Mouse (Mus musculus) bone marrow, adult 2 months (tissue): Measurements from ENCODE around the gene Slc6a17.

Experiments
- CTCF ChIP-seq: fragments of 200-500 bp; IDR thresholded peaks from 2 replicates; pipeline ENCODE4 v1.5.1; 2011; ENCODE audit warnings: low read length, control low read depth; ENCODE audit not compliant: control insufficient read depth, insufficient read depth
- POLR2A ChIP-seq: fragments of 200-500 bp; IDR thresholded peaks from 2 replicates; pipeline ENCODE4 v1.6.1; 2011; ENCODE audit warnings: low read depth, mild to moderate bottlenecking, control low read depth, low read length, borderline replicate concordance; ENCODE audit not compliant: control insufficient read depth

GRCm38 (mm10) chr3:107550409-107551049, 32.7 kb upstream of the Slc6a17 start:
- TF ChIP-seq POLR2A = no peak
- peak; percentile 60 for TF ChIP-seq CTCF
